Mouse (Mus musculus) A20 (cell line): ENCODE measurements around the gene Phtf1.

Source experiments
- DNase-seq: peaks from one replicate; pipeline ENCODE4 v3.0.0-alpha.2; 2011; ENCODE audit warnings: low read depth, low spot score

Phtf1 gene

DNA sequence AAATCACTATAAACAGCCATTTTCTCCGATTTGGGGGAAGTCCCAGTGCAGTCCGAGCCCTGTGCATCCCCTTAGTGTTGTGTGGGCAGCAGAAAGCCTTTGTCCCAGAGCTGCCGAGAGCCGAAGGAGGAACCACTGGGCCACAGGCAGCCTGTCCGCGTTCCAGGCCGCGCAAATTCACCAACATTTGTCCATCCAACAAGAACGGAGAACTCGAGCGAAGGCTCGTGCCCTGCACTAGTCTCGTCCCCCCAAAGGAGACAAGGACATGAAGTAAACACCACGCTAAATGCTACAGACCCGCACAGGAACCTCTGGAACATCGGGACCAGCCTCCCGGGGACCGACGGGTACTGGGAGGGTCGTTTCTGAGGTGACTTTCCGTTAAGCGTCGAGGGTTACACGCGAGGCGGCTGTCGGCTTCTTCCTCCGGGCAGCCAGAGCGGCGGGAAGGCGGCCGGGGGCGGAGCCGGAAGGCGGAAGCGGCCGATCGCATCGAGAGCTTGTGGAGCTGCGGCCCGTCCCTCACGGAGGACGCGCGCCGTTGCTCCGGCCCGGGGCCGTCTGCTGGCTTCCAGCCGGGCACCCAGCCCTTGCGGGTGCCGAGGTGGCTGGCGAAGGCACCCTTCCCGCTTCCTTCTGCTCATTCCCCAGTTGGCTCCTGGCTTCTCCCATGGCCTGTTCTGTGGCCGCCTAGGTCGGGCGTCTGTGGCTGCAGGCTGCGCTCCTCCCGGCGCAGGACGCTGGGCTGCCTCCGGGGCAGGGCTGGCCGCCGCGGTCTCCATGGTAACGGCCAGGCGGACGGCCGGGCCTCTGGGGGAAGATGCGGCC is at the start of gene Phtf1:
TSS of gene Phtf1 (plus strand) at position 250 of the 831 bp plus-strand sequence.
- peak; percentile 94 for DNase-seq

DNA sequence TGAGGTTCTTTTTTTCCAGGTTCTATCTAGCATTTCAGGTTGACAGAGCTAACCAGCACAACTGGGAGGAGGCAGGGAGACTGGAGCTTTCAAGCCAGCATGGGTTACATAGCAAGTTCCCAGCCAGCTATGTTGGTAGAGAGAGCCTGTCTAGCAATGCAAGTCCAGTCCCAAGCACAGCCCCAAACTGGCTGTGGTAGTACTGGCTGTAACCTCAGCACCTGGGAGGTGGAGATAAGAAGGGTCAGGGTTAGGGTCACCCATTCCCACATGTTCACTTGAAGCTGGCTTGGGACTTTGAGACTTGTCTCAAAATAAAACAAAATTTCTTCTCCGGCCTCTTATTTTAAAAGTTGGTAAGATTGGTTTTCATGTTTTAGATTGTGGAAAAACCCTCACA is 47.8 kb upstream of the Phtf1 start:
- no peak for DNase-seq

DNA sequence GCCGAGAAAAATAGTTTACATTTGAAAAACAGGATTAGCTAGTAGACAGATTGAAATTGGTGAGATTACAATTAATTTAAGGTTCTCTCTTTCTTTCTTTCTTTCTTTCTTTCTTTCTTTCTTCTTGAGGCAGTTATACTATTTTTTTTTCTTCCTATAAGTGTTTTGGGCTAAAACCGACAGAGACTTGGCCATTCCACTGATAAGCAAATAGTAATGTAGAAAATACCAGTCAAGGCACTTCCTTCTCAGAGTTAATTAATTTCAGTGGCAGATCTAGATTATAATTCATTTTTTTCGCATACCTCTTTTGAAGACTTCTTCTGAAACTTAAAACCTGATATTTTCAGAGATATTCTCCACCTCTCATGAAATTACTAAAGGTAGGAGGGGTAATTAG is 42.6 kb upstream of the Phtf1 start:
- DNase-seq: no peak

DNA sequence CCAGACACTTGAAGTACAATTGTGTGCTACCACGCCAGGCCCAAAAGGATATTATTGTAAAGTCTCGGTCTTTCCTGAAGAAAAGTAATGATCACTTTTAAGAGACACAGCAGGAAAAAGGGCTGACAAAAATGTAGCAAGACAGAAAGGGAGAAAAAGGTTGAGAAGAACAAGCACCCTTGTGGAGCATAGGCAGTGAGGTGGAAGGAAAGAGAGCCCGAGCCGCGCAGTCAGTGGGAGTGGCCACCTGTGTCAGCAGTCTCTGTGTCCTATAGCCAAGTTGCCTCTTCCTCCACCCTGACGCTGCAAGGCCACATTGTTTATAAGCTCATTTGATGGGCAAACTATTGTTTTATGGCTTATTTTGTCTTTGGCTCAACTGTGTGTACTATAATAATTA is 40.4 kb upstream of the Phtf1 start:
- no peak for DNase-seq

DNA sequence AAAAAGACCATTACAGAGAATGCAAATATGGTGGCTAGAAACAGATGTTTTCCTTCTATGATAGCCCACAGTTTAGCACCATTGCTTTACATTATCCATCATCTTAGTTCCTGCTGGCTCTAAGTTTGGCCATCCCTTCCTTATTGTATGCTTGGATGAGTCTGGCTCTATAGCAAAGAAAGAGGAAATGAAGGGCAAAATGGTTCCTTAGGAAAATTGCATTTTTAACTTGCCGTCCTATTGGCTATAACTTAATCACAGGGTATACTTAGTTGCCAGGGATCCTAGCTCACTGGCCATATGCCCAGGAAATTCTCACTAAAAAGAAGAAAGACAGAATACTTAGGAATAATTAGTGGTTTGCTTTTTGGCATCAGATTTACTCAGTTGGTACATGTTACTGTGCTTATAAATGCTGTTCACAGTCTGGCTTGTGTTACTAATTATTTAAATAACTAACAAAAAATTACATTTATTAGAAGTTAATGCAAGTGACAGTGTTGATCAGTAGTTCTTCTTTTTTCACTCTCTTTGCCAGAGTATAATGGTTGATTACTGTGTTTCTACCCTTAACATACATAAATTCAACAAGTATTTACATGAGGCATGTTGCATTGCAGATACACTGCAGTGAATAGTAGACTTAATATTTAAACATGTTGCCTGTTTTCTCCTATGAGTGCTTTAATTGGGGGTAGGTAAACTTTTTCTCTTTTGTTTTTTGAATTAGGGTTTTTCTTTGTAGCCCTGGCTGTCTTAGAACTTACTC is 22.9 kb upstream of the Phtf1 start:
- DNase-seq: no peak

DNA sequence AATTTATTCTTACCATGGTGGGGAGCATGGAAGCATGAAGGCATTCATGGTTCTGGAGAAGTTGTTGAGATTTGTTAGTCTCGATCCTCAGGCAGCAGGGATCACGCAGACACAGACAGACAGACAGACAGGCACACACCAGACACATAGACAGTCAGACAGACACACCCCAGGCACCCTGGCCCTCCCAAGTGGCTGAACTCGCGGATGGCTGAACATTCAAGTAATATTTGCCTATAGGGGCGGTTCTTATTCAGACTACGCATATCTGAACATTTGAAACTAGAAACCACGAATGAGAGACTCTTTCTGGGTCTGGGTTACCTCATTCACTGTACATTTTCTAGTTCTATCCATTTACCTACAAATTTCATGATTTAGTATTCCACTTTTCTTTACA is 19.2 kb upstream of the Phtf1 start:
- no peak for DNase-seq

DNA sequence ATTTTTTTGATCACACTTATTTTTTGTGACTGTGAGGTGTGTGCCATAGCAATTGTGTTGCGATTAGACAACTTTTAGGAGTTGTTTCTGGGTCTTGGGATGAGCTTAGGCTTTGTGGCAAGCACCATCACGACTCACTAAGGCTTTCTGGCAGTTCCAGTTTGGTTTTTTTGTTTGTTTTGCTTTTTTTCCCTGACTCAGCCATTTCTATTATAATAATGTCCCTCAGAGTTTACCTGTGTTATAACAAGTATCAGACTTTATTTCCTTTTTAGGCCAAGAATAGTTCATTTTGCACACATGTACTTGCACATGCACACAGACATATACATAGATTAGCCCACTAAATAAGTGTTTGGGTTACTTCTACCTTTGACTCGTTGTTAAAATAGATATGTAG is 7.3 kb upstream of the Phtf1 start:
- DNase-seq: no peak

DNA sequence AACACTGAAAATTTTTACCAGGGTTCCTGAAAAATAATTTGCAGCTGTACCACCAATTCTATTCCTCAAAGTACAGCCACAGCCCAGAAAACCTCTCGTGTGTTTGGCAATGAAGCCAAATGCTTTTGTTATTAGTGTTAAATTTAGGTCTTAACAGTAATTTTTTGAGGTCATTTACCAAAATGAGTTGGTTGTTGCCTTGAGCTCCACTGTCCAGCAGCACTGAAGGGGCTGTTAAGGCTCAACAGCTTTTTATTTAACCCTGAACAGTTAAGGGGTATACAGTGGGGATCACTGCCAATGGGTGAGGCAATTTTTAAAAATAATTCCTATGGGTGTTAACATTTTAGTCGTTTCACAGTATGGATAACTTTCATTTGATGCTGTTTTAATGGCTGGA is 679 bp upstream of the Phtf1 start:
- DNase-seq: no peak

DNA sequence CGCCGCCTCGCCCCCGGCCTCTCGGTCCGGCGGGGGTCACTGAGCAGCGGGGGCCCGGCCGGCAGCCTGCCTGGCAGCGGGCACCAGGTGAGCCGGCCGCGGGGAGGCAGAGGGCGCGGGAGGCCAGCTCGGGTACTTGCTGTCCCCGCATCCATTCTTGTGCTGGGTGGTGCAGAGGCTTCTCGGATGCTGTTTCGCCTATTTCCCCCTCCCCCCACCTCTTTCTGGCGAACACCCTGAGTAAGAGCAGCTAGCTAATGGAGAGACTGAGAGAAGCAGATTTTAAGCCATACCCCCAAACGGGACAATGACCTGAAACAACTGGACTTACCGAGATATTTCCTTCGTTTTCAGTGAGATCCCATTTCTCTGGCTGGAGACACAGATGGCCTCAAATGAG is 791 bp downstream of the Phtf1 start:
- DNase-seq: peak; percentile 71

DNA sequence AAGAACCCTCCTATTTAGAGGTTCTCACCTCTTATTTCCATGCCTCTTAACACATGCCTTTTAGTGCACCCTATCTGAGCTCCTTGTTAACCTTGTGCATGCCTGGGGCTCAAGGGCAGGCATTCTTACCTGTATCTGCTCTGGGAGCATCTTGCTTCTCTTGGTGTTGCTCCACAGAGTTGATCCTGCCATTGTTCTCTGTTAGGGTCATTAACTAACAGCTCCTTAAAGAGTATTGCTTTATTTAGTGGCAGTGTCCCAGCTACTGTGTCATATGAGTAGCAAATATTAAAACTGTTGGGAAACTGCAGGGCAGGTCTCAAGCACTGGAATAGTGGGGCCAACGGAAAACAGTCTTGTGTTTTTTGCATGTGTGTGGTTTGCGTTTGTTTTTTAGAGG is 3.2 kb downstream of the Phtf1 start:
- no peak for DNase-seq

DNA sequence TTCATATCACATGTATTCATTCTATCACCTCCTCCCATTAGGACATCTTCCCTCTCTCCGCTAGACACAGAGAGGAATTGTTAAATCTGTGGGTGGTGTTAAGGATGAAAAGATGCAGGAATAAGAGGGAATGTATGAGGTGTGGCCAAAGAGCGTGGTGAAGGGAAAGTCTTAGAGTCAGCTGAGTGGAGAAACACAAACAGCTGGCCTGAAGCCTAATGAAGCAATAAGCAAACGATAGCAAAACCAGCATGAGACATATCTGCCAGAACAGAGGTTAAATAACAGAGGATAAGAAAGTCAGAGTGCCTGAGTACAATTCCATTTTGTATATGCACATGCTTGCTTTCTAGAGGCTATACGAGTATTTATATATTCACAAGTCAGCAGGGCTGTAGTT is 16.6 kb downstream of the Phtf1 start:
- DNase-seq: no peak

DNA sequence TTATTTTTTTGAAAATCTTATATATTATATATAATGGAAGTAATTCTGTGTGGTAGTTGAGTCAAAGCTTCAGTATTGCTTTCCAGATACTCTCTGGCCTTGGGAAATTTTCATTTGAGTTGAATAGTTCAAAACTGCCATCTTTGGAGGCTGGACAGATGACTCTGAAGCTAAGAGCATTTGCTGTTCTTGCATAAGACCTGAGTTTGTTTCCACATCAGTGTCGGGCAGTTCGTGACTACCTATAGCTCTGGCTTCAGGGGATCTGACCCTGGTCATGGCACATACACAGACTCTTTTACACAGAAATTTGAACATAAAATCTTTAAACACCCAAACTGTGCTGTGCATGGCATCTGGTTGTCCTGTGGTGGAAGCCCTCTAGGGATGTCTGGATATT is 17.3 kb downstream of the Phtf1 start:
- DNase-seq: no peak

DNA sequence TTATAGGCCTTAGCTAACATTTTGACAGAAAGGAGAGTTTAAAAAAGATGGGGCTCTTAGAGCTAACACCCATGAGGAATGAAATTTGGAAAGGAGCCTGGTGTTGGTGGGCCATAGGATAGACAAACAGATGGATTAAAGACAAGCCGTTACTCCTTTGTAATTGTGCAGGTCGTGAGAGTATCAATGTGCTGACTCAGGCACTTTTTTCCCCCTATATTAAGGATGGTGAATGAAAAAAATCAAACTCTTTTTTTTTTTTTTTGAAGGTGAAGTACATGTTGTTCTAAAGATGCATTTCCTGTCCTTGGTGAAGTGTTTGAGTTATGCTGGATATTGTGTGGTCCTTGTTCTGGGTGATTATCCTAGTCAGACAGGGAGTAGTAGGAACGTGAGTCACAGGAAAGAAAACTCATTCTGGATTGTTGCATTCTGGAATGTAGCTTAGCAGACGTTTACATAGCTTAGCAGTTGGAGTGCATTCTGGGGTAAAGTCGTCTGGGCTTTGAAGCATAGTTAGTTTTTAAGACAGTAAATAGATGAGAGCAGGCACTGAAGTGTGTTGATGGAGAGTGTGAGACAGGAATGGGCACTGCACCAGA is 20.0 kb downstream of the Phtf1 start:
- DNase-seq: no peak

DNA sequence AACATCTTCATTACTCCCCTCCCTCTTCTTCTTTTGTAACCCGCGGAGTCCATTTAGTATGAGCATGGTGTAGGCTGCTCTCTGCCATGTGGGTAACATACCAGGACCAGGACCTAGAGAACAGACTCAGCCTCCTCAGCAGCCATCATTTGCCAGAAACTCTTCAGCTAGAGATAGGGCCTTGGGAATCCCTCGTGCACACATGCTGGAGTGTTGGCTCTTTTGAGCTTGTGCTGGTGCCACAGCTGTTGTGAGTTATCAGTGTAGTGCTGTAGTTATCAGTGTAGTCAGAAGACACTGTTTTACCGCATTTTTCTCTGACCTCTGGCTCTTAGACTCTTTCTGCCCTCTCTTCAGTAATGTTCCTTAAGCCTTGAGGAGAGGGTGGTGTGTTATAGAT is 21.4 kb downstream of the Phtf1 start:
- no peak for DNase-seq

DNA sequence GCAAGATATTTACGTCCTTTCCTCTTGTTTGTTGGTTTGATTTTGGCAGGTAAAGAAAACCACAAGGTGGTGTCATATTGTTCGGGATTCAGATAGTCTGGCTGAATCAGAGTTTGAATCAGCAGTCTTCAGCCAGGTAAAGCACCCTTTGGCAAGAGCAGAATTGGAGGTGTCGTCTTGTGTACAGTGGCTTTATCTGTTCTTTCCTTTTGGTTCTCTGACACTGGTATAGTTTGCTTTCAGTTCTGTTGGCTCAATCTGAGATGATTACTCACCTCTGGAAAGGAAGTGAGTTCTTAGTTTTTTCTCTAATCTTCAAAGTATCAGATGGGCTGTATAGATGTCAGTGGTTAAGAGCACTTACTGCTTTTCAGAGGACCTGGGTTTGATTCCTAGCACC is 23.4 kb downstream of the Phtf1 start:
- DNase-seq: no peak

DNA sequence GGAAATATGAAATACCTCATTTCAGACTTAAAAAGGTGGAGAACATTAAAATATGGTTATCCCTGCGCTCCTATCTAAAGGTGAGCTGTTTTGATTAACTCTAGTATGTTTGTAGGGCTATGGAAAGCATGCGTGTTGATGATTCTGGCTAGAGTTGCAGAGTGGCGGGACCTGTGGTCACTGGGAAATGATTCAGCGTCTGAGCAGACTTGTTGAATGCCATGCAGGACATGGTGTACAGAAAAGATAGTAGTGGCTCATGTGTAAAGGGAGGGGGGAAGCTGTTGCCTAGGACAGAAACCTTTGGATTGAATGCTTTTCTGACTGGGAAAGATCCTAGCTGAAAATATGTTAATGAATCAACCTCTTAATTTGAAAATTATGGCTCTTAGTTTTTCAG is 30.8 kb downstream of the Phtf1 start:
- no peak for DNase-seq

DNA sequence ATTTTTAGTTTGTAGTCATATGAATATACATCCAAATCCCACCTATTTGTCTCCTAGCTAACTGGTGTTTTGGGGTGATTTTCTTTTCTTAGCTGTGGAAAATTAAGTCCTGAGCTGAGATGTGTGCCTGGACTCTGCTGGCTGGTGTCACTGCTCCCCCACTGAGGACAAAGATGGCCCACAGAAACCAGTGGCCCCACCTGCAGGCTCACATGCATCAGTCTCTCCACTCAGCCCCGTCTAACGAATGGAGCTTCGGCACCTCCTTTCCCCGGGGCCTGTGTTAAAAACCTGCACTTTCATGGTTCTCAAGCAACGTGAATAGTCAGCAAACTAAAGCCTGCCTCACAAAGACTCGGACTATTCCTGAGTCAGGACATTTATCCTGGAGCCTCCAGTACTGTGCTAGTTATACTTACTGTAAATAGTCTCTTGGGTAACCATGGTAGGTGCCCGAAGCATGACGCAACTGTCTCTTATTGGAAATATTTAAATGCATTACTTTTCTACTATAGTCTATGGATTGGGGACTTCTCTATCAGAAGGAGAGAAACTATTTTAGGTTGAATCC is 39.1 kb downstream of the Phtf1 start:
- DNase-seq: no peak

DNA sequence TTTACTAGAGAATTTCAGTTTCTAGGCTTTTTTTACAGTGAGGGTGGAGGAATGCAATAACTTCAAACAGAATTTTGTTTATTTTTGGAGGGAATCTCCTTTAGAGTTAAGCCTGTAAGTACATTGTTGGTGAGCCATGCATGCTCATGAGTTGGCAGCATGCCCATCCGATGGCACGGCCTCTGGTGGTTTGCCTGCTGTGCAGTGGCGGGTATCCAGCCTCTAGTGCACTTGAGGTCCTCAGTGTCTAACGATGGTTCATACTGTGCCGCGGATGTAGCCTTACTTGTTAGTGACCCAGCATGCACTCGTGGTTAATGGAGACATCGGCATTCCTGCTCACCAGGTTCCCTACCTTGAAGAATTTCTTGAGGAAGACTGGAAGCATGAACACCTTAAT is 39.6 kb downstream of the Phtf1 start:
- no peak for DNase-seq

DNA sequence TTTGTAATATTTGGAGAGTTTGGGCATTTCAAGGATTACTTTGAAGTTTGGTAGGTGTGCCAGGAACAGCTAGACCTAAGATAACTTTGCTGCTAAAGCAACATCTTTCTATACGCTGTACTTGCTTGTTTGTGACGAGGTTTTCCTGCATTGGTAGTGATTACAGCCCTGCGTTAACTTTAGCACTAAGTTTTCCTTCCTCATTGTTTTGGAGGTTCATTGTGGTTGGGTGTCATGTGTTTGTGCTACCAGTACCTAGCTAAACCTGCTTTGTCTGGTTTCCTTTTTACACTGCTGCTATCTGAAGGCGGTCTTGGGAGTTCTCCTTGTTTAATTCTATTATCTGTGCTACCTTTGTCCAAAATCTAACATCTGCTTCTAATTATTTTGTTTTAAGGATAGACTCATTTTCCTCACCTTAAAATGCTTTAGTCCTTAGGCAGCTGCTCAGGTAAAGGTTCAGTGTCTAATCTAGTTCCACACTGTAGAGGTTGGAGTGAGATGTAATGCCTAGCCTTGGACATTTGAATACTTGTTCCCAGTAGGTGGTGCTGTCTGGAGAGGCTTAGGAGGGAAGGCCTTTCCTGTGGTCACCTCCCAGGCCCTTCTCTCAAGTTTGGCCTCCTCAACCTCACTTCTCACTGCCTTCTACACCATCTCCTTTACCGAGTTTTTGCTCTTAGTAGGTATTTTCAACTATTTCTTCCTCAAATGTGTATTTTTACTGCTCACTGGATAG is 42.2 kb downstream of the Phtf1 start:
- peak; percentile 13 for DNase-seq

DNA sequence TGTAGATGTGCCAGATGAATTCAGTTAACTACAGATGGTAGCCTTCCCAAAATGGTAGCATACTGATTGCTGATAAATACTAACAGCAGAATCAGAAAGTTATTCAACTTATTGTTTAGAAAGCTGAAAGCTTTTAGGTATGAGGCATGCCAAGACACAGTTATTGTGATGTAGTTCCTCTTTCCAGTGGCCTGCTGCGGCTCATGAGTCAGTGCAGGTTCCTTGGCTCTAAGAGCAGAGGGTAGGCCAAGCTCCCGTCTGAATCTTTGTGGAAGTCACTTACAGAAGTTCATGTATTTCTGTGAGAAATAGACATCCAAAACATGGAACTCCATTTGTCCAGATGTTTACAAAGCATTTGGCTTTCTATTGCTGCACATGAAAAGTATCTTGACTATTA is 44.1 kb downstream of the Phtf1 start:
- no peak for DNase-seq

DNA sequence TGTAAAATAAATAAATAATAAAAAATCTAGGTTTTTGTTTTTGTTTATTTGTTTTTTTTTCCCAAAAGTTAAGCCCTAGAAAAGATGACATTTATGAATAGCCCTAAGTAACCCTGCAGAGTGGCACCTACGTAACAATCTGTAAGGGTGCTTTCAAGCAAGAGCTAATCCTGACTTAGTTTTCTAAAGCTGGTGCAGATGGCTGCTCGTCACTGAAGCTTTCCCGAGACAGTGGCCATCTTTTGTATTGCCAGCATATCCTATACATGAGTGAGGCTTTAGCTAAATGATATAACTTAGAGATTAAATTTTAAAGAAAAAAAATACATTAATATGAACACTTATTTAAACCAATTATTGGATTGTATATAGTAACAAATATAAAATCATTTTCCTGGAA is 50.0 kb downstream of the Phtf1 start:
- DNase-seq: no peak

DNA sequence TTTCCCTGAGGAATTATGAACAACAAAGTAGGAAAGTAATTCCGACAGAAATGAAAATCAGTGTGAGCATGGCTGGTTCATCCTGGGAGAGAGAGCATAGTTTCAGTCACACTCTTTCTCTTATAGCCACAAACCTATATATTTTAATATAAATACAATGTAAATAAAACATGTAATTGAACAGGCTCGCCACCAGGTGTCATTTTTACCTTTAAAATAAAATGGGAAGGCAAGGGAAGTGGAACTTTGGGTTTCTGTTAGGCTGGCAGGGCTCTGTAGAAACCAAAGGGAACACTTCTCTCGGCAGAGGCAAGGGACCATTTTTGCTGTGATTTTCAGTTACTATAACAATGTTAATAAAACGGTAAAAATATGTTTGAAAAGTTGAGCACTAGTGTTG is 51.5 kb downstream of the Phtf1 start:
- DNase-seq: peak; percentile 30
